ENCODE assay signal across 7 mouse cellular contexts in genomic region chr5:14389184-14389890, GRCm38 (mm10).
DNase-seq lines count a peak whose midpoint lies in the region; ATAC-seq and TF ChIP-seq lines count a peak whose summit lies in the region.

No protein-coding gene starts in this region.

- no peak overlapping the region for H3K4me3 ChIP-seq in embryonic facial prominence, embryonic 13.5 days
- H3K4me3 ChIP-seq in intestine, embryonic 15.5 days (replicated peaks): no peak overlapping the region
- H3K4me3 ChIP-seq in left cerebral cortex, adult 2 months: no peak overlapping the region
- no peak overlapping the region for H3K4me3 ChIP-seq in midbrain, embryonic 14.5 days (replicated peaks; ENCODE audit: low read depth, low read length)

- H3K36me3 ChIP-seq in embryonic facial prominence, embryonic 13.5 days: no peaks in the 10 kb centered on the region
- H3K36me3 ChIP-seq in intestine, embryonic 15.5 days: no peaks in the 10 kb centered on the region
- H3K36me3 ChIP-seq in midbrain, embryonic 14.5 days (ENCODE audit: control insufficient read depth, insufficient read depth, low read length): no peaks in the 10 kb centered on the region

- ATAC-seq in embryonic facial prominence, embryonic 13.5 days (ENCODE audit: insufficient number of reproducible peaks, insufficient read depth, low FRiP score, low TSS enrichment, low read depth): peak; percentile 48; the same call in 1 of the 2 replicates
- peak; percentile 61; the same call in 1 of the 2 replicates for ATAC-seq in intestine, embryonic 15.5 days
- ATAC-seq in midbrain, embryonic 14.5 days (ENCODE audit: low FRiP score, low TSS enrichment): peak; percentile 86

- H3K9ac ChIP-seq in embryonic facial prominence, embryonic 13.5 days: no peak overlapping the region
- no peak overlapping the region for H3K9ac ChIP-seq in intestine, embryonic 15.5 days
- H3K9ac ChIP-seq in midbrain, embryonic 14.5 days (replicated peaks; ENCODE audit: low read length): no peak overlapping the region

- no peak overlapping the region for H3K27ac ChIP-seq in embryonic facial prominence, embryonic 13.5 days
- no peak overlapping the region for H3K27ac ChIP-seq in intestine, embryonic 15.5 days
- no peak overlapping the region for H3K27ac ChIP-seq in left cerebral cortex, adult 2 months
- no peak overlapping the region for H3K27ac ChIP-seq in midbrain, embryonic 14.5 days (replicated peaks; ENCODE audit: low read depth, low read length)

- no peaks in the 10 kb centered on the region for H3K4me1 ChIP-seq in embryonic facial prominence, embryonic 13.5 days
- H3K4me1 ChIP-seq in intestine, embryonic 15.5 days (replicated peaks): no peaks in the 10 kb centered on the region
- no peaks in the 10 kb centered on the region for H3K4me1 ChIP-seq in midbrain, embryonic 14.5 days (ENCODE audit: control insufficient read depth, insufficient read depth, low read length)

- intact Hi-C loops in left cerebral cortex, adult 2 months (cut with DNase I): loop anchor here (5.0 kb wide), 1 partner anchor 418 kb away; no protein-coding TSS in a partner anchor

- peak; percentile 66 for TF ChIP-seq CTCF in left cerebral cortex, adult 2 months (IDR thresholded peaks at IDR 0.05)

- no peaks in the 10 kb centered on the region for H3K27me3 ChIP-seq in embryonic facial prominence, embryonic 13.5 days
- no peaks in the 10 kb centered on the region for H3K27me3 ChIP-seq in intestine, embryonic 15.5 days (replicated peaks)
- H3K27me3 ChIP-seq in midbrain, embryonic 14.5 days (ENCODE audit: control insufficient read depth, insufficient read depth, low read length): no peaks in the 10 kb centered on the region

- H3K9me3 ChIP-seq in embryonic facial prominence, embryonic 13.5 days: no peaks in the 10 kb centered on the region
- no peaks in the 10 kb centered on the region for H3K9me3 ChIP-seq in intestine, embryonic 15.5 days
- no peaks in the 10 kb centered on the region for H3K9me3 ChIP-seq in midbrain, embryonic 14.5 days (ENCODE audit: control insufficient read depth, low read length)

- WGBS in embryonic facial prominence, embryonic 13.5 days: 18% methylated on average over 6 of the region's 6 CpGs
- WGBS in intestine, embryonic 15.5 days: 23% methylated on average over 6 of the region's 6 CpGs
- WGBS in midbrain, embryonic 14.5 days: 20% methylated on average over 6 of the region's 6 CpGs

- peak; percentile 63 for DNase-seq in NIH3T3 (ENCODE audit: low read depth)
- peak; percentile 4 to 16 for DNase-seq in adrenal gland, postnatal 4 days (ENCODE audit: low spot score in 2 of 2)
- DNase-seq in left cerebral cortex, adult 2 months (ENCODE audit: extremely low spot score in 1 of 2, low spot score in 2 of 2): peak; percentile 68 to 71
- DNase-seq in midbrain, embryonic 14.5 days: peak; percentile 85
- DNase-seq in thymus, postnatal 4 days: peak; percentile 29

- H3K4me2 ChIP-seq in embryonic facial prominence, embryonic 13.5 days: no peak overlapping the region
- H3K4me2 ChIP-seq in intestine, embryonic 15.5 days (replicated peaks): no peak overlapping the region
- H3K4me2 ChIP-seq in midbrain, embryonic 14.5 days (ENCODE audit: low read length): no peak overlapping the region

Comparison
In these comparisons a context has a peak if more than half of its experiments do, and no peak if none do; other contexts are left out.
1. DNase-seq: peak in every context shown above with its lines; median percentile 85 in midbrain, embryonic 14.5 days; 70 in left cerebral cortex, adult 2 months; 63 in NIH3T3; 29 in thymus, postnatal 4 days; 10 in adrenal gland, postnatal 4 days.